Comparison of ENCODE assay signal across 41 mouse cellular contexts in genomic region chrX:164059070-164059469, GRCm38 (mm10). TPM values are rescaled to one million over a fixed set of nuclear protein-coding genes. Genes with fewer than 3 reads are reported as not detected.
"Had no signal": no experiment of that assay in that cellular context is flagged by ENCODE, and none has a peak within 500 bp of the region (broad histone marks: within the 10 kb centered on the region; RNA-seq: fewer than 3 reads in every experiment).

No protein-coding gene starts in this region.

- H3K9me3 ChIP-seq: heart, embryonic 12.5 days; heart, embryonic 13.5 days; heart, embryonic 15.5 days; hindbrain, embryonic 10.5 days; hindbrain, embryonic 12.5 days; hindbrain, embryonic 13.5 days; hindbrain, embryonic 15.5 days; intestine, embryonic 15.5 days; kidney, embryonic 15.5 days had no signal

- H3K27me3 ChIP-seq: heart, embryonic 12.5 days; heart, embryonic 15.5 days had no signal

- H3K36me3 ChIP-seq: heart, embryonic 12.5 days; heart, embryonic 13.5 days; heart, embryonic 15.5 days; hindbrain, embryonic 10.5 days; hindbrain, embryonic 12.5 days; hindbrain, embryonic 13.5 days; hindbrain, embryonic 15.5 days; intestine, embryonic 15.5 days; kidney, embryonic 15.5 days had no signal

- H3K9ac ChIP-seq: heart, embryonic 12.5 days; heart, embryonic 13.5 days; heart, embryonic 15.5 days; hindbrain, embryonic 12.5 days; hindbrain, embryonic 13.5 days; hindbrain, embryonic 14.5 days; hindbrain, embryonic 15.5 days; intestine, embryonic 15.5 days; kidney, embryonic 15.5 days had no signal

- H3K4me3 ChIP-seq: heart, embryonic 12.5 days; heart, embryonic 13.5 days; heart, embryonic 15.5 days; hindbrain, embryonic 10.5 days; hindbrain, embryonic 12.5 days; hindbrain, embryonic 13.5 days; hindbrain, embryonic 15.5 days; intestine, embryonic 15.5 days; kidney, embryonic 15.5 days; layer of hippocampus, adult 2 months; left cerebral cortex, adult 2 months had no signal

- DNase-seq: heart, postnatal 10 days; heart, postnatal 14 days; heart, postnatal 36 days; heart, postnatal 4 days; kidney, adult 11 months; kidney, adult 18-20 months; kidney, adult 2 months; kidney, adult 8-10 months; kidney, adult 9 months; kidney, postnatal 10 days; kidney, postnatal 14 days; kidney, postnatal 36 days; kidney, postnatal 4 days; layer of hippocampus, adult 9-11 months; layer of hippocampus, postnatal 36 days had no signal

- ATAC-seq: hindbrain, embryonic 16.5 days; hindbrain, postnatal 0 days; inflammation-experienced regulatory T-cells, adult 6 months; intestine, embryonic 15.5 days; intestine, embryonic 16.5 days; intestine, postnatal 0 days had no signal

- H3K4me1 ChIP-seq: heart, embryonic 12.5 days; heart, embryonic 13.5 days; heart, embryonic 15.5 days; hindbrain, embryonic 12.5 days; hindbrain, embryonic 13.5 days; hindbrain, embryonic 15.5 days; intestine, embryonic 15.5 days; kidney, embryonic 15.5 days had no signal

- H3K27ac ChIP-seq: heart, embryonic 13.5 days; heart, embryonic 15.5 days; hindbrain, embryonic 10.5 days; hindbrain, embryonic 12.5 days; hindbrain, embryonic 13.5 days; hindbrain, embryonic 14.5 days; hindbrain, embryonic 15.5 days; hindbrain, postnatal 0 days; intestine, embryonic 15.5 days; kidney, embryonic 15.5 days; kidney, postnatal 0 days; layer of hippocampus, adult 2 months; left cerebral cortex, adult 2 months had no signal

RNA-seq across cellular contexts. Expression of gene Cltrn, which starts 29.6 kb away (rescaled TPM):
- total RNA-seq: heart, postnatal 10 days; heart, postnatal 14 days; heart, postnatal 25 days; heart, postnatal 36 days; heart, postnatal 4 days; hematopoietic stem cell, adult 5-6 weeks; hindbrain, postnatal 0 days; layer of hippocampus, adult 2 months; layer of hippocampus, postnatal 10 days; layer of hippocampus, postnatal 14 days; layer of hippocampus, postnatal 25 days; layer of hippocampus, postnatal 36 days; left cerebral cortex, adult 2 months had no signal
- polyA plus RNA-seq: heart, embryonic 12.5 days; heart, embryonic 14.5 days; heart, embryonic 15.5 days; heart, postnatal 0 days; hindbrain, postnatal 0 days; inflammation-experienced regulatory T-cells, adult 6 months; large intestine, adult 2 months had no signal
